Mouse (Mus musculus) midbrain, embryonic 11.5 days (tissue): ENCODE measurements at regions not wholly inside any gene's neighbourhood (a gene's known extent, or its start where the extent isn't known, plus 50 kb on each side); places are given as distances from the start of the nearest gene placed in this dataset.

ENCODE experiments used
- ATAC-seq: fragments of 200-750 bp; cut with Nextera tagmentation; 2 replicates; pipeline ENCODE4 v1.8.0; 2017; ENCODE audit warnings: moderate TSS enrichment, moderate library complexity; ENCODE audit not compliant: low FRiP score
- DNase-seq: peaks from one replicate; pipeline ENCODE4 v3.0.0; 2015; ENCODE audit warnings: low spot score; ENCODE audit errors: missing footprints
- H3K27ac ChIP-seq: fragments of 300-500 bp; sonication (generic); 2 replicates; pipeline ENCODE4 v1.5.1; 2014; ENCODE audit warnings: low read depth, low read length
- H3K27me3 ChIP-seq: fragments of 300-500 bp; sonication (generic); 2 replicates; pipeline ENCODE4 v1.6.1; 2014; ENCODE audit warnings: mild to moderate bottlenecking, low read length, moderate library complexity, mixed read lengths; ENCODE audit not compliant: control insufficient read depth, insufficient read depth
- H3K36me3 ChIP-seq: fragments of 300-500 bp; sonication (generic); 2 replicates; pipeline ENCODE4 v1.6.1; 2014; ENCODE audit warnings: mild to moderate bottlenecking, low read length, moderate library complexity, mixed read lengths; ENCODE audit not compliant: control insufficient read depth, insufficient read depth
- H3K4me1 ChIP-seq: fragments of 300-500 bp; sonication (generic); 2 replicates; pipeline ENCODE4 v1.6.1; 2014; ENCODE audit warnings: low read length; ENCODE audit not compliant: control insufficient read depth, insufficient read depth
- H3K4me2 ChIP-seq: fragments of 300-500 bp; sonication (generic); 2 replicates; pipeline ENCODE4 v1.6.1; 2014; ENCODE audit warnings: mild to moderate bottlenecking, moderate library complexity
- H3K4me3 ChIP-seq: fragments of 300-500 bp; sonication (generic); 2 replicates; pipeline ENCODE4 v1.5.1; 2014; ENCODE audit warnings: low read depth, low read length
- H3K9ac ChIP-seq: fragments of 300-500 bp; sonication (generic); 2 replicates; pipeline ENCODE4 v1.6.1; 2014; ENCODE audit warnings: low read length
- H3K9me3 ChIP-seq: fragments of 300-500 bp; sonication (generic); 2 replicates; pipeline ENCODE4 v1.6.1; 2016; ENCODE audit warnings: low read length; ENCODE audit not compliant: control insufficient read depth
- WGBS: fragments of 180-500 bp; shearing (Covaris S2); extraction: QIAGEN DNeasy Blood & Tissue Kit; methylation state at CpG from one replicate; pipeline ENCODE4 v1.1.7; 2014; 5-methylcytosine and 5-hydroxymethylcytosine counted together

DNA sequence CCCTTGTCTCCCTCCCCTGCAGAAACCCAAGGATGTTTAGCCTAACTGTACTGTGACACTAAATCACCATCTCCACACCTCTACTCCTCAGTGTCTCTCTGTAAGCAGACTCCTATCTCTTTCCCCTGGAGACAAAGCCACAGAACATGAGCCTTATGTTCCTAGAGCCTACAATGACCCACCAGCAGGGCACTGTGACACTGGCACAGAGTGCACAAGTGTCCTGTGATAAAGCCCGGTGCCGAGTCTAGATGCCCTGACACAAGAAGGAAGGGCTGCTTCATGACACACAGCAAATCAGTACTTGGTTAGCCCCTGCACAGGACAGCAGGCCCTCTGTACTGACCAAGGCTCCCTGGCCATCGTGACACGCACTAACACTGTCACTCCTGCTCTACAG lies 71.2 kb upstream of the Zmiz1 start:
- H3K9me3 ChIP-seq = no peaks in the 10 kb centered on the region
- peaks cover 4% of the 10 kb centered on the region; the same call in 1 of the 2 replicates for H3K4me1 ChIP-seq
- no peak overlapping the region for H3K4me2 ChIP-seq
- WGBS = 90% methylated on average over 4 of the region's 4 CpGs
- no peaks in the 10 kb centered on the region for H3K36me3 ChIP-seq
- H3K27me3 ChIP-seq = no peaks in the 10 kb centered on the region
- DNase-seq (no peak), ATAC-seq (no peak)
- H3K9ac ChIP-seq = no peak overlapping the region
- no peak overlapping the region for H3K27ac ChIP-seq
- H3K4me3 ChIP-seq = no peak overlapping the region

DNA sequence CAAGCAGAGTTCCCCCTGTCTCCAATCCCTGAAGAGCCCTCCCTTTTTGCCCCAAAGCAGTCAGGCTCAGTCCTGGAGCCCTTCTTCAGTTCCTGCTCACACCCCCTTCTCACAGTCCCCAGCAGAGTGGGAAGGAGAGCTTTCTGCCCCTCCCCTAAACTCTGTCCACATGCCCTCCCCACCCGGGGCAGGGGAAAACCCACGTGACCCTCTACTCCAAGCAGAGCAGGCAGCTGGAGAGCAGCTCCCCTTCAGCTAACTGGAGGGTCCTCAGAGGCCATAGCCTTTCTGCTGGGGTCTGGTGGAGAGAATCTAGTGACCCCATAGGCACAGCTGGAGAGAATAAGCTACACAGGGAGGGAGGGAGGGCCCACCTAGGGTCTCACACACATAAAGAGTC lies 69.7 kb upstream of the Zmiz1 start:
- Histone ChIP-seq H3K9me3 (no peaks in the 10 kb centered on the region), H3K9ac (no peak overlapping the region), H3K4me2 (no peak overlapping the region), H3K4me3 (no peak overlapping the region), H3K27ac (no peak overlapping the region), H3K36me3 (no peaks in the 10 kb centered on the region), H3K27me3 (no peaks in the 10 kb centered on the region), H3K4me1 (peaks cover 4% of the 10 kb centered on the region; the same call in 1 of the 2 replicates)
- no peak for DNase-seq
- WGBS = 7% methylated on average over 2 of the region's 2 CpGs
- peak; percentile 58; the same call in 1 of the 2 replicates for ATAC-seq

DNA sequence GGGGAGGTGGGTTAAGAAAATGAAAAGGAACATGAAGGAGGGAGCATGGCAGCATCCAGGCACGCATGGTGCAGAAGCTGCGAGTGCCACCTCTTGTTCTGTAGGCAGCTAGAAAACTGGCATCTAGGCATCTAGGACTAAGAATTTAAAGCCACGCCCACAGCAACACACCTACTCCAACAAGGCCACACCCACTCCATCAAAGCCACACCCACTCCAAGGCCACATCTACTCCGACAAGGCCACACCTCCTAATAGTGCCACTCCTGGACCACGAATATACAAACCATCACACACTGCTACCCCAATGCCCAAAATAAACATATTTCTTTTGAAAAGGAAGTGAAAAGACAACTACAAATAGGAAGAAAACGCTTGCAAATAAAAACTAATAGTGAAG lies 66.6 kb upstream of the Zmiz1 start:
- DNase-seq = no peak
- Histone ChIP-seq H3K4me3 (no peak overlapping the region), H3K4me1 (peaks cover 26% of the 10 kb centered on the region), H3K27ac (no peak overlapping the region), H3K9me3 (no peaks in the 10 kb centered on the region), H3K27me3 (no peaks in the 10 kb centered on the region), H3K9ac (no peak overlapping the region), H3K36me3 (no peaks in the 10 kb centered on the region), H3K4me2 (no peak overlapping the region)
- 77% methylated on average over 6 of the region's 6 CpGs for WGBS
- ATAC-seq = no peak

DNA sequence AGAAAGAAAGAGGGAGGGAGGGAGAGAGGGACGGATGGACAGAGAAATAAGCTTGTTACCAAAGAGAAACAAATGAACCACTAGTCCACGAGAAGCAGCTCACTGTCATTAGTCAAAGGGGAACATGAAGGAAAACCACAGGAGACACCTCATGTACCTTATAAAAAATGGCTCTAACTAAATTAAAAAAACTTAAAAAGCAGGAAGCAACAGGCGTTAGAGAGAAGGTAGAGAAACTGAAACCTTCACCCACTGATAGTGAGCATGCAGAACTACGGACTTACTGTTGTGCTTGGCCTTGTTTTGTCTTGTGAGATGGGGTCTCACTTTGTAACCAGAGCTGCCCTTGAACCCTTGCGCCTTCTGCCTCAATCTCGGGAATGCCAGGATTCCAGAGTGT lies 66.0 kb upstream of the Zmiz1 start:
- Histone ChIP-seq H3K27me3 (no peaks in the 10 kb centered on the region), H3K4me1 (peaks cover 31% of the 10 kb centered on the region), H3K4me2 (no peak overlapping the region), H3K4me3 (no peak overlapping the region), H3K36me3 (no peaks in the 10 kb centered on the region), H3K9ac (no peak overlapping the region), H3K9me3 (no peaks in the 10 kb centered on the region), H3K27ac (no peak overlapping the region)
- DNase-seq (no peak), ATAC-seq (no peak)
- WGBS = 82% methylated on average over 6 of the region's 6 CpGs

DNA sequence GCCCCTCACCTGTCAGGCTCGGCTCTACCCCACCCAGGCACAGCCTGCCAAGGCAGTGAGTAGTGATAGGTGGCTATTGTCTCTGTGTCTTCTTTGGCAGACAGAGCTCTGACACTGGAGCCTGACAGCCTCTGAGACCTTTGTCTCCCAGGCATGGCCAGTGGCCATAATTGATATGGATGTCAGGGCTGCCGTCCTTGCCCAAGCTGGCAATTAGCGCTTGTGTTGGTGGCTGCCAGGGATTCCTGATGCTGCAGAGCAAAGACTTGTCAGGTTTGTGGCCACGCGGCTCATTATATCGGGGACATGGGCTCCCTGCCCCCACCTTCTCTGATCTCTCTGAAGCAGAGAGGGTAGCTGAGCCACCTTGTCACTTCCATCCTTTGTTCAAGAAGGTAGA lies 64.1 kb upstream of the Zmiz1 start:
- WGBS = 67% methylated on average over 6 of the region's 6 CpGs

DNA sequence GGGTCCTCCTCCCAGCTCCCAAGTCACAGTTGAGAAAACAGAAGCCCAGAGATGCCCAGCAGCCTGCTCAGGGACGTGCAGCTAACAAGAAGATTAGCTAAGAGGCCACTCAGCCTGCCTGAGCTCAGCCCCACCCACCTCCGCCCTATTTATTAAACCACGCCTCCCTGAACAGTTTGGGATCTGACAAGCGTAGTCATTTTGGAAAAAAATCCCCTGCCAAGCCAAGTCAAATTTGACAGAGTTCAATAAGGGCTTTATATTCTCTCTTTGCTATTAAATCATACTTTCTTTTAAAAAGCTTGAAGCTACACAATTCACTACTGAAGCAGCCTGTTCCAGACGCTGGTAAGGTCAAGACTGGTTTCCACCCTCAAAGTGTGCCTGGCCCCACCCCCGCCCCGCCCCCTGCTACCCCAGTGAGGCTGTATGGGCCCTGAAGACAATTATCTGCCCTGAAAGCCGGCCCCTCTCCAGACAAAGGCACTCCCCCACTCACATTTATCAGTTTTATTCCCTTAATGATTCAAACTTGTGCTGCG lies 61.9 kb upstream of the Zmiz1 start:
- H3K4me2 ChIP-seq = peak overlapping the region; percentile 31; the same call in 1 of the 2 replicates
- ATAC-seq (peak; percentile 90), DNase-seq (peak; percentile 97)
- peak overlapping the region; percentile 92 for H3K27ac ChIP-seq
- no peaks in the 10 kb centered on the region for H3K27me3 ChIP-seq
- no peaks in the 10 kb centered on the region for H3K36me3 ChIP-seq
- no peaks in the 10 kb centered on the region for H3K9me3 ChIP-seq
- H3K4me3 ChIP-seq = no peak overlapping the region
- 1% methylated on average over 9 of the region's 9 CpGs for WGBS
- peak overlapping the region; percentile 47; the same call in 1 of the 2 replicates for H3K9ac ChIP-seq
- peaks cover 39% of the 10 kb centered on the region for H3K4me1 ChIP-seq

More for the DNA sequence above, 64.1 kb upstream of the Zmiz1 start:
- ATAC-seq (no peak), DNase-seq (no peak)
- Histone ChIP-seq H3K27ac (no peak overlapping the region), H3K9me3 (no peaks in the 10 kb centered on the region), H3K9ac (0 out of 2 replicates have a peak overlapping the region, but pooled peaks have one; percentile 15), H3K4me2 (no peak overlapping the region), H3K36me3 (no peaks in the 10 kb centered on the region), H3K4me3 (no peak overlapping the region), H3K27me3 (no peaks in the 10 kb centered on the region), H3K4me1 (peaks cover 36% of the 10 kb centered on the region)

DNA sequence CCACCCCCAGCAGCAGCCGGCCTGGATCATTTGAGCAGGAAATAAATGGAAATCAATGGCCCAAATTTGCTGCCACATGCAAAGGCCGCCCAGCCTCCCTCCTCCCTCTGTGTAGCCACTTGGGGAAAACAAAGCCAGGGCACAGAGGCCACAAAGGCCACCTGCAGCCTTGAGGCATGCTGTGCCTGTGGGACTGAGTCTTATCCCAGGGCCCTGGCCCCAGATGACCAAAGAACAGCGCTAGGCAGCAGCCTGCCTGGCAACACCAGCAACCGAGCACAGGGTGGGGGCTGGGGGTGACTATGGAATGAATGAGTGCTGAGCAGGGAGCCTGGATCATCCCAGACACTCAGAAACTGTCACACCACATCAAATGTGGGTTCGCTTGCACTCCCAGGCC lies 61.2 kb upstream of the Zmiz1 start:
- H3K27me3 ChIP-seq = no peaks in the 10 kb centered on the region
- DNase-seq (peak; percentile 97), ATAC-seq (peak; percentile 87)
- H3K27ac ChIP-seq = peak overlapping the region; percentile 92
- peak overlapping the region; percentile 31; the same call in 1 of the 2 replicates for H3K4me2 ChIP-seq
- H3K36me3 ChIP-seq = no peaks in the 10 kb centered on the region
- H3K9me3 ChIP-seq = no peaks in the 10 kb centered on the region
- WGBS = 4% methylated on average over 5 of the region's 5 CpGs
- H3K4me3 ChIP-seq = no peak overlapping the region
- H3K9ac ChIP-seq = peak overlapping the region; percentile 47; the same call in 1 of the 2 replicates
- H3K4me1 ChIP-seq = peaks cover 39% of the 10 kb centered on the region

DNA sequence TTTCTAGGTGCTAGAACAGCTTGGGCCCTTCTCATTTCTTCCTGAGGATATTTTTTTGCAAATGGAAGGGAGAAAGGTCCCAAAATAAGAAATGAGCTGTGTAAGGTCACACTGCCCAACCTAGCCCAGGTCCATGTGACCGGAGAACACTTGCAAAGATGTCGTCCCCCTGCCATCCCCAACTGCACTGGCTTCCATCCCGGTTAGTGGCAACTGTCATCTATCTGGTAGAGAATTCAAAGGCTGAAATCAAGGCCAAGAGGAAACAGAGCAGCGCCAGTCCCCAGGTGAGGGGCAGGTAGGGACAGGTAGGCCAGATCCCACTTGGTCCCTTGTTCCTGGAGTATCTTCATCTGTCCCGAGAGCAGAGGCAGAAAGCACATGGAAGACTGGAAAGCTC lies 60.2 kb upstream of the Zmiz1 start:
- peak overlapping the region; percentile 92; the same call in 1 of the 2 replicates for H3K27ac ChIP-seq
- H3K4me1 ChIP-seq = peaks cover 39% of the 10 kb centered on the region

DNA sequence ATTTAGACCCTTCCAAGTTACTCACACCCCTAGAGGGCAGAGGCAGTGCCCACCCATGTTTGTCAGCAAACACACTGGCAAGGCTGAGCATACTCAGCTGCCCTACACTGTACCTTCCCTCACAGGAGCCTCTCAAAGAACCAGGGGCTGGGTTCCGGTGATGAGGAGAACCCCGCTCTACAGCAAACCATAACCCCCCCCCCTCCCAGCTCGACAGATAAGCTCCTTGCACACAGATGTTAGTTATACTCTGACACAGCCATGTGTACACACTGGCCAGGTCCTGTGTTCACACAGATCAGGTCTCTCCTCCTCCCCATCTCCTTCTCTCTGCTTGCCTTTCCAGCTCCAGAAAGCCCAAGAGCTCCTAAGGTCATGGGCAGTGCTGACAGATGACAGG lies 59.7 kb upstream of the Zmiz1 start:
- no peaks in the 10 kb centered on the region for H3K9me3 ChIP-seq
- H3K4me1 ChIP-seq = peaks cover 39% of the 10 kb centered on the region
- no peaks in the 10 kb centered on the region for H3K36me3 ChIP-seq
- 81% methylated on average over 3 of the region's 3 CpGs for WGBS
- H3K4me3 ChIP-seq = no peak overlapping the region
- H3K4me2 ChIP-seq = no peak overlapping the region
- no peak overlapping the region for H3K9ac ChIP-seq
- no peak overlapping the region for H3K27ac ChIP-seq
- no peaks in the 10 kb centered on the region for H3K27me3 ChIP-seq
- DNase-seq (no peak), ATAC-seq (no peak)

More for the DNA sequence above, 60.2 kb upstream of the Zmiz1 start:
- Histone ChIP-seq H3K36me3 (no peaks in the 10 kb centered on the region), H3K9me3 (no peaks in the 10 kb centered on the region), H3K27me3 (no peaks in the 10 kb centered on the region), H3K4me2 (no peak overlapping the region), H3K4me3 (no peak overlapping the region), H3K9ac (no peak overlapping the region)
- WGBS = 81% methylated on average over 5 of the region's 5 CpGs
- ATAC-seq (no peak), DNase-seq (no peak)
